Mouse (Mus musculus) kidney, adult 2 months (tissue): ENCODE measurements around the gene Snta1.

Experiments used
- CTCF ChIP-seq: fragments of 200-500 bp; conservative IDR thresholded peaks from 2 replicates; pipeline ENCODE4 v1.5.1; 2011; ENCODE audit warnings: low read depth, mild to moderate bottlenecking, control low read depth, low read length, moderate library complexity, mixed read lengths; ENCODE audit not compliant: insufficient read depth, insufficient read length
- POLR2A ChIP-seq: fragments of 200-500 bp; IDR thresholded peaks from one replicate; pipeline ENCODE4 v1.6.1; 2011; ENCODE audit warnings: low read depth, low read length, control low read depth

DNA sequence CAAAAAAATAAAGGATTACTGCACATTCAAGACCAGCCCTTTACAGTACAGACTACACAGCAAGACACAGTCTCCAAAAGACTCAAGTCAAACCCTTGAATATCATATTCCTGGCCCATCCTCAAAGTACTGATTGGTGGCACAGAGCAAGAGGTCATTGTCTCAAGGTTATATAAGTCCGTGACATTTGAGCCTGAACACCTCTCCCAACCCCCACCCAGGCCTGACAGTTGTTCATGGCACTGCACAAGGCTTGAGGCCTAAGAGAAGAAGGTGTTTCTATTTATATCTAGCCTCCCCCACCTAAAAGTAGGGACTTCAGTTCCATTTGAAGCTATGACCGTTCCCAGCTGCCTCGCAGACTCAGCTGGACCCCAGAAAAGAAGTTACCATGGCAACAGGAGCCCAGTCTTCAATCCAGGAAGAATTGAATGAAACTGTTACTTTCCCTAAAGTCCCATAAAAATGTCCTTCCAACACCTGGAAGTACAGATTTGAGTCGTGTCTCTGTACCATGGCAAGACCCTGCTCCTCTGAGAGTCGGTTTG, 2.4 kb downstream of the Snta1 start:
- TF ChIP-seq CTCF (no peak), POLR2A (no peak)
